Mouse (Mus musculus) limb, embryonic 15.5 days (tissue): Measurements from ENCODE around the gene Sgms2. TPM values are rescaled to one million over a fixed set of nuclear protein-coding genes. Genes with fewer than 3 reads are reported as not detected.
A peak's percentile ranks its signal among the peaks of the same experiment; 100 is the strongest.

Source experiments
- ATAC-seq: fragments of 200-750 bp; cut with Nextera tagmentation; 2 replicates; pipeline ENCODE4 v1.8.0; 2017; ENCODE audit warnings: low read depth, moderate TSS enrichment; ENCODE audit not compliant: insufficient number of reproducible peaks, low FRiP score, low TSS enrichment
- H3K27ac ChIP-seq: fragments of 300-500 bp; sonication (generic); 2 replicates; pipeline ENCODE4 v1.5.1; 2015; ENCODE audit warnings: moderate library complexity, mild to moderate bottlenecking, inconsistent platforms
- H3K27me3 ChIP-seq: fragments of 300-500 bp; sonication (generic); 2 replicates; pipeline ENCODE4 v1.6.1; 2015; ENCODE audit warnings: inconsistent platforms
- H3K36me3 ChIP-seq: fragments of 300-500 bp; sonication (generic); 2 replicates; pipeline ENCODE4 v1.6.1; 2015; ENCODE audit warnings: inconsistent platforms
- H3K4me1 ChIP-seq: fragments of 300-500 bp; sonication (generic); 2 replicates; pipeline ENCODE4 v1.6.1; 2015; ENCODE audit warnings: inconsistent platforms
- H3K4me2 ChIP-seq: fragments of 300-500 bp; sonication (generic); 2 replicates; pipeline ENCODE4 v1.6.1; 2015; ENCODE audit warnings: mild to moderate bottlenecking, inconsistent platforms
- H3K4me3 ChIP-seq: fragments of 300-500 bp; sonication (generic); 2 replicates; pipeline ENCODE4 v1.5.1; 2015; ENCODE audit warnings: mild to moderate bottlenecking, inconsistent platforms
- H3K9ac ChIP-seq: fragments of 300-500 bp; sonication (generic); 2 replicates; pipeline ENCODE4 v1.6.1; 2015; ENCODE audit warnings: inconsistent platforms
- H3K9me3 ChIP-seq: fragments of 300-500 bp; sonication (generic); 2 replicates; pipeline ENCODE4 v1.6.1; 2016; ENCODE audit warnings: inconsistent platforms
- WGBS: fragments of 180-500 bp; shearing (Covaris S2); methylation state at CpG from one replicate; pipeline ENCODE4 v1.1.7; 2015; 5-methylcytosine and 5-hydroxymethylcytosine counted together
- polyA plus RNA-seq: library from polyadenylated mRNA; unstranded; fragments of >200 nt; fragmentation: Nextera tagmentation; extraction: Ambion mirVana; gene quantifications from 2 replicates; pipeline ENCODE4 v1.2.1, GENCODE M21; 2015

Sgms2 gene
- polyA plus RNA-seq, 1 experiment from 2014 or later, result 22.3 TPM

DNA sequence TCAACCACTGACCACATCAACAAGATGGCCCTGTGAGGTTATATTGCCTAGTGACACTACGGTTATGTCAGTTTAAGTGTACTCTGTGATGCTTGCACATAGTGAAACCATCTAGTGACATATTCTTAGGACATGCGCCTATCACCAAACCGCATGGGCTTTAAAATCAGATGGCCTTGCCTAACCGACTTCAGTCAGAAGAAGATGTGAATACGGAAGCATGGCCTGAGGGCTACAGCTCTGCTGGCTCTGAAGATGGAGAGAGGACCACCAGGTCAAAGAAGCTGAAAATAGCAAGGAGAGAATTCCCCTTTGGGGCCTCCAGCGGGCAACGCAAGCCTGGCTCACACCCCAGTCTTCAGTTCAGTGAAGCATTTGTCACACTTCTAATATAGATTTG is 194.3 kb downstream of the Sgms2 start:
- ATAC-seq, result no peak
- Histone ChIP-seq H3K4me3 (no peak overlapping the region), H3K4me2 (no peak overlapping the region), H3K4me1 (no peaks in the 10 kb centered on the region; the same call in 1 of the 2 replicates), H3K9me3 (no peaks in the 10 kb centered on the region), H3K27me3 (no peaks in the 10 kb centered on the region), H3K9ac (no peak overlapping the region), H3K36me3 (no peaks in the 10 kb centered on the region), H3K27ac (no peak overlapping the region)
- 85% methylated on average over 7 of the region's 7 CpGs for WGBS

DNA sequence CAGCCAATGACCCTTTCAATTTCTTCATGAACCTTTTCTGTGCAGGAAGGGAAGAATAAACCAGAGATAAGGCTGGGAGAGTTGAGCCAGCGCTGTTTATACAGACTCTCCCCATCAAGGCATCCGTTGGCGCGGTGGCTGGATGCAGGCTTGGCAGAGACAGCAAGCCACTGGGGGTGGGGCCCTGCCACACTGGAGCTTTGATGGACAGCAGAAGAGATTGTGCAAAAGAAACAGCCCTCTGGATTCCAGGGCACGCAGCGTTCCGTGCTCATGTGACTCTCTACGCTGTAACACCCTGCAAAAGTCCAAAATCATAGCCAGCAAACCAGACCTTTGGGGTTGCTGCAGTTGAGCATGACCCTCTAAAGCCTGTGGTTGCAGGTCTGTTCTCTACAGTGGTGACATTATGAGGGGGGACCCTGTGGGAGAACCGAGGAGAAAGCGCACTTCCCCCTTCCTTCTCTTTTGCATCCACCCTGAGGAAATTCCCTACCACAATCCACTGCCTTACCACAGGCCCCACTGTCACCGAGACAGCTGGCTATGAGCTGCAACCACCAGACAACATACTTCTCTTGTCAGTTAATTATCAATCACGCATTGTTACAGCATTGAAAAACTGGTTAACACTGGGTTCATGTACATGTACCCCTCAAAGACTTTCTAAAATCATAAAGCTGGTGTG is 195.6 kb downstream of the Sgms2 start:
- Histone ChIP-seq H3K4me3 (no peak overlapping the region), H3K9me3 (no peaks in the 10 kb centered on the region), H3K4me2 (no peak overlapping the region), H3K27ac (no peak overlapping the region), H3K4me1 (no peaks in the 10 kb centered on the region; the same call in 1 of the 2 replicates), H3K27me3 (no peaks in the 10 kb centered on the region), H3K36me3 (no peaks in the 10 kb centered on the region), H3K9ac (no peak overlapping the region)
- 86% methylated on average over 12 of the region's 12 CpGs for WGBS
- no peak for ATAC-seq

- H3K4me3 ChIP-seq, result no peak overlapping the region
- 58% methylated on average over 3 of the region's 3 CpGs for WGBS
- H3K27me3 ChIP-seq, result no peaks in the 10 kb centered on the region
- no peak overlapping the region for H3K27ac ChIP-seq
- no peaks in the 10 kb centered on the region for H3K9me3 ChIP-seq
- H3K9ac ChIP-seq, result no peak overlapping the region
- no peaks in the 10 kb centered on the region for H3K36me3 ChIP-seq
- H3K4me2 ChIP-seq, result no peak overlapping the region
- no peak for ATAC-seq
- H3K4me1 ChIP-seq, result no peaks in the 10 kb centered on the region; the same call in 1 of the 2 replicates
Measured at GRCm38 (mm10) chr3:131294503-131294902, 196.7 kb downstream of the Sgms2 start.

DNA sequence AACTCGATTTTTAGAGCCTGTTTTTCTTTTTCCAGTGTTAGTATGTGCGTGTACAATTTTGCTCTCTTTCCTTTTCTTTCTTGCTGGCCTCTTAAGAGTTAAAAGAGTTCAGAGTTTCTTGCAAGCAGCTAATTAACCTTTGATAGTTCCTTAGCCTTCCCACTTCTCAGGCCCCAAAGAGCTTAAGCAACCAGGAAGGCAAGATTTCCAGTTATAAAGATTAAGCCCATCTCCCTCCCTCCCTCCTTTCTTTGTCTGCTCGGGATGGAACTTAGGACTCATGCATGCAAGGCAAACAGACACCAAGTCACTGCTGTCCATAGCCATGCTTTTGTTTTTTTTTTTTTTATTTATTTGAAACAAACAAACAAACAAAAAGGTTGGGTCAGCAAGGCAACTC is 198.3 kb downstream of the Sgms2 start:
- Histone ChIP-seq H3K4me3 (no peak overlapping the region), H3K27ac (no peak overlapping the region), H3K9me3 (no peaks in the 10 kb centered on the region), H3K9ac (no peak overlapping the region), H3K4me1 (no peaks in the 10 kb centered on the region), H3K4me2 (no peak overlapping the region), H3K36me3 (no peaks in the 10 kb centered on the region), H3K27me3 (no peaks in the 10 kb centered on the region)
- WGBS, result 69% methylated on average over 3 of the region's 3 CpGs
- ATAC-seq, result no peak

GRCm38 (mm10) chr3:131292349-131292748 is 198.9 kb downstream of the Sgms2 start:
- WGBS, result 89% methylated on average over 2 of the region's 2 CpGs
- no peak overlapping the region for H3K27ac ChIP-seq

DNA sequence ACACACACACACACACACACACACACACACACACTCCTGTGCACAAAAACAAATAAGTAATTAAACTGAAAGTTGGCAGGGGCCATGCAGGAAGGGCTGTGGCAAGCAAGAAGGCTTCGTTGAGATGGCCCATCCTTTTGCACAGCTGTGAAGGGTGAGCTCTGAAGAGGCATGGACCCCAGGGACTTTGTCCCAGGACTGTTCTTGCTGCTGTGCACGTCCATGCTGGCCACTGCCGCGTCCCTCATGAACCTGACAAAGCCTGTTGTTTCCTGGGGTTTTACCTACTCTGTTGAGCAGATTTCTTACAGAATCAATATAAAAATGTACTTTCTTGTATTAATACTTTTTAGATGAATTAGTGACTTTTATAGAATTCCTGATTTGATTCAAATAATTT is 199.3 kb downstream of the Sgms2 start:
- H3K9me3 ChIP-seq, result no peaks in the 10 kb centered on the region
- no peak overlapping the region for H3K4me3 ChIP-seq
- no peak overlapping the region for H3K9ac ChIP-seq
- H3K27ac ChIP-seq, result no peak overlapping the region
- no peak for ATAC-seq
- H3K4me2 ChIP-seq, result no peak overlapping the region
- no peaks in the 10 kb centered on the region for H3K4me1 ChIP-seq
- H3K27me3 ChIP-seq, result no peaks in the 10 kb centered on the region
- H3K36me3 ChIP-seq, result no peaks in the 10 kb centered on the region
- 80% methylated on average over 4 of the region's 4 CpGs for WGBS

More at GRCm38 (mm10) chr3:131292349-131292748, 198.9 kb downstream of the Sgms2 start:
- H3K4me1 ChIP-seq, result no peaks in the 10 kb centered on the region
- no peak overlapping the region for H3K4me3 ChIP-seq
- no peaks in the 10 kb centered on the region for H3K9me3 ChIP-seq
- H3K9ac ChIP-seq, result no peak overlapping the region
- no peak for ATAC-seq
- H3K27me3 ChIP-seq, result no peaks in the 10 kb centered on the region
- H3K4me2 ChIP-seq, result no peak overlapping the region
- no peaks in the 10 kb centered on the region for H3K36me3 ChIP-seq

DNA sequence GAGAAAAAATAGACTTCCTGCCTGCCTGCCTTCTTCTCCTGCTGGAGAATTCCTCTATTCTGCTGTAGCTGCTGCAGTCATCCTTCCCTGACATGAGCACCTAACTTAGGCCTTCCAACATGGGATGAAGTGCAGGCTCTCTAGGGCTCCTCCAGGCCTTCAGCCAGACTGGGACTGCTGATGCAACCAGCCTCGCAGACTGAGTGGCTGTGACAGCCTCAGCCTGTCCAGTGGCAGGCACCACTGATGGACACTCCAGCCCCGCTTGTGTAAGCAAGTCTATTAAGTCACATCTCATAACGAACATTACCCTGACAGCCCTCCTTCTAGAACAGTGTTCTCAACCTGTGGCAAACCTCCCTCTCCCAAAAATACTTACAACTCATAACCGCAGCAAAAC is 217.1 kb downstream of the Sgms2 start:
- no peak overlapping the region for H3K27ac ChIP-seq
- H3K36me3 ChIP-seq, result no peaks in the 10 kb centered on the region
- WGBS, result 68% methylated on average over 4 of the region's 4 CpGs
- no peak overlapping the region for H3K9ac ChIP-seq
- H3K4me3 ChIP-seq, result no peak overlapping the region
- no peaks in the 10 kb centered on the region for H3K9me3 ChIP-seq
- no peak for ATAC-seq
- H3K4me1 ChIP-seq, result peaks cover 28% of the 10 kb centered on the region
- no peak overlapping the region for H3K4me2 ChIP-seq
- no peaks in the 10 kb centered on the region for H3K27me3 ChIP-seq

DNA sequence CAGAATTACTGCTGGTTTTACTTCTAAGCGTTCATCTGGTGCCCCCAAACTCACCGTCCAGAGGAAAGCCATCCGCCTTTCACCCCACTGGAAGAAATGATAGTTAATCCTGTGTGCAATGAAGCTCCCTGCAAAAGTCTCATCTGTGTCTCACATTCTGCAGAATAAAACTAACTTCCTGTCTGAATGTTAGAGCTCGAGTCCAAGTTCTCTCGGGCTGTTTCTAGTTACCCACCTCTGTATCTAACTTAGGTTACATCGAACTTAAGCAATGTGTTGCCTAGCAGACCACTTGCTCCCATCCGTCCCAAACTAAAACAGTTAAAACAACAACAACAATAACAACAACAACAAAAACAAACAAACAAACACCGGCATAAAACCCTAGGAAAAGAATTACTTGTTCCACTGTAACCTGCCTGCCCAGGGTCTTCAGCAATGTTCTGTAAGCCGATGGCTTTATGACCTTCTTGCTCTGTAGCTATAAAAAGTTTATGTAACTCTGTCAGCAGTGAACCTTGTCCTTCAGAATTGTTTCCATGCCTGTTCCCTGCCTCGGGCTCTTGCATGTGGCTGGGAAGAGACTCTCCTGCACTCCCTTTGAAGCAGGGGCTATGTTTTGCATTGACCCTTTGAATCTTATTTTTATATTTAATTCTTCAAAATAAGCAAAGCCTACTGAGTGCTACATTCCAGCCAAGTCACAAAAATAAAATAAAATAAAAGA is 218.7 kb downstream of the Sgms2 start:
- peaks cover 28% of the 10 kb centered on the region for H3K4me1 ChIP-seq
- peak overlapping the region; percentile 79 for H3K4me3 ChIP-seq
- H3K4me2 ChIP-seq, result peak overlapping the region; percentile 67
- WGBS, result 14% methylated on average over 10 of the region's 10 CpGs
- peak overlapping the region; percentile 84; the same call in 1 of the 2 replicates for H3K27ac ChIP-seq
- peak; percentile 25; the same call in 1 of the 2 replicates for ATAC-seq
- no peaks in the 10 kb centered on the region for H3K27me3 ChIP-seq
- H3K36me3 ChIP-seq, result no peaks in the 10 kb centered on the region
- 0 out of 2 replicates have a peak overlapping the region, but pooled peaks have one; percentile 17 for H3K9ac ChIP-seq
- H3K9me3 ChIP-seq, result no peaks in the 10 kb centered on the region

GRCm38 (mm10) chr3:131271559-131272373 is 219.4 kb downstream of the Sgms2 start, which contains the start of gene Hadh:
Hadh (minus strand) TSS chr3:131272101.
- WGBS, result under 1% methylated on average over 50 of the region's 54 CpGs
- Histone ChIP-seq H3K4me3 (peak within 1 kb of the TSS; percentile 79), H3K4me1 (peaks cover 30% of the 10 kb centered on the region), H3K9me3 (no peaks in the 10 kb centered on the region), H3K27me3 (no peaks in the 10 kb centered on the region), H3K27ac (peak within 1 kb of the TSS; percentile 84), H3K36me3 (peaks cover 3% of the 10 kb centered on the region; the same call in 1 of the 2 replicates), H3K4me2 (peak within 1 kb of the TSS; percentile 67), H3K9ac (peak within 1 kb of the TSS; percentile 79)
- ATAC-seq, result peak; percentile 88

DNA sequence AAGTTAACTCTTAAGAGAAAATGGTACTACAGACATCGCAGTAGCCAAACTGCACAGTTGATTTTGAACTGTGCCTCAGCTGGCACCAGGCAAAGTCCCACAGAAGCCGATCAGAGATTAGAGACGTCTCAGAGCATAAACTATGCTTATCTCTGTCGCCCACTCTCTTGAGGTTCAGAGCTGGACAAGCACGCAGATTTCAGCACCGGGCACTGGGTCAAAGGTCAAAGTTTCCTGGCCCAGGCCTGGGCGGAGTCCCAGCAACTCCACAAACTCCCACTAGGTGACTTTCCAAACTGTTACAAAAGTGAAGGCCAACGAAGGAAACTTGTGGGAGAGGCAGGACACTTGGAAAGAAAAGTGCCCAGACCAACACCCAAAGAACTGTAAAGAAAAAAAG is 220.1 kb downstream of the Sgms2 start:
- Histone ChIP-seq H3K36me3 (peaks cover 3% of the 10 kb centered on the region; the same call in 1 of the 2 replicates), H3K9me3 (no peaks in the 10 kb centered on the region), H3K4me1 (peaks cover 35% of the 10 kb centered on the region), H3K27me3 (no peaks in the 10 kb centered on the region), H3K4me2 (peak overlapping the region; percentile 67), H3K9ac (peak overlapping the region; percentile 79), H3K4me3 (peak overlapping the region; percentile 79), H3K27ac (peak overlapping the region; percentile 84; the same call in 1 of the 2 replicates)
- no peak for ATAC-seq
- WGBS, result 7% methylated on average over 8 of the region's 8 CpGs

GRCm38 (mm10) chr3:131270381-131270780 is 220.8 kb downstream of the Sgms2 start:
- H3K4me3 ChIP-seq, result peak overlapping the region; percentile 79; the same call in 1 of the 2 replicates
- WGBS, result 60% methylated on average over 6 of the region's 6 CpGs
- peaks cover 3% of the 10 kb centered on the region; the same call in 1 of the 2 replicates for H3K36me3 ChIP-seq
- no peaks in the 10 kb centered on the region for H3K9me3 ChIP-seq
- no peaks in the 10 kb centered on the region for H3K27me3 ChIP-seq
- H3K4me1 ChIP-seq, result peaks cover 37% of the 10 kb centered on the region
- H3K4me2 ChIP-seq, result peak overlapping the region; percentile 67; the same call in 1 of the 2 replicates
- no peak overlapping the region for H3K27ac ChIP-seq
- no peak overlapping the region for H3K9ac ChIP-seq
- no peak for ATAC-seq
